Mouse (Mus musculus): ENCODE data around the gene Phrf1. TPM values are rescaled to one million over a fixed set of nuclear protein-coding genes. Genes with fewer than 3 reads are reported as not detected.
A peak's percentile ranks its signal among the peaks of the same experiment; 100 is the strongest.

Phrf1 gene
- total RNA-seq, 2 experiments from 2014 or later = 75.8 to 76.0 TPM

- no peak for DNase-seq (ENCODE audit: low spot score in 2 of 2)
These were observed 59.5 kb downstream of the Phrf1 start for GRCm38 (mm10) chr7:141288042-141288441.

GRCm38 (mm10) chr7:141291921-141292582 is 63.5 kb downstream of the Phrf1 start, which contains the start of gene Drd4:
TSS of gene Drd4 (plus strand) at chr7:141292006.
- DNase-seq (ENCODE audit: low spot score in 2 of 2) = no peak

GRCm38 (mm10) chr7:141292583-141293388 is 64.2 kb downstream of the Phrf1 start:
- no peak for DNase-seq (ENCODE audit: low spot score in 2 of 2)

- DNase-seq (ENCODE audit: low spot score in 2 of 2) = peak in 1 of 2 experiments; percentile 42
These were observed 65.4 kb downstream of the Phrf1 start for GRCm38 (mm10) chr7:141293852-141294471.

DNA sequence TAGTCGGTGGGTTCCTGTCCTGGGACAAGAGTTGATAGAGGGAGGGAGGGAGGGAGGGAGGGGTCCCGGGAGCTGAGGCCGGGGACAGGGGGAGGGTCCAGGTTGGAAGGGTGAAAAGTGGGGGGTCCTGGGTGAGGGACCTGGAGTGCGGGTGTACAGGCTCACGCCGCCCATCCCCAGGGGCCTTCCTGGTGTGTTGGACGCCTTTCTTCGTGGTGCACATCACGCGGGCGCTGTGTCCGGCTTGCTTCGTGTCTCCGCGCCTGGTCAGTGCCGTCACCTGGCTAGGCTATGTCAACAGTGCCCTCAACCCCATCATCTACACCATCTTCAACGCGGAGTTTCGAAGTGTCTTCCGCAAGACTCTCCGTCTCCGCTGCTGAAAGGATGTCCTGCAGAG is 65.9 kb downstream of the Phrf1 start:
- no peak for DNase-seq (ENCODE audit: low spot score in 2 of 2)

- DNase-seq (ENCODE audit: low spot score in 2 of 2) = no peak
These were observed 69.5 kb downstream of the Phrf1 start for GRCm38 (mm10) chr7:141297926-141298650.

DNA sequence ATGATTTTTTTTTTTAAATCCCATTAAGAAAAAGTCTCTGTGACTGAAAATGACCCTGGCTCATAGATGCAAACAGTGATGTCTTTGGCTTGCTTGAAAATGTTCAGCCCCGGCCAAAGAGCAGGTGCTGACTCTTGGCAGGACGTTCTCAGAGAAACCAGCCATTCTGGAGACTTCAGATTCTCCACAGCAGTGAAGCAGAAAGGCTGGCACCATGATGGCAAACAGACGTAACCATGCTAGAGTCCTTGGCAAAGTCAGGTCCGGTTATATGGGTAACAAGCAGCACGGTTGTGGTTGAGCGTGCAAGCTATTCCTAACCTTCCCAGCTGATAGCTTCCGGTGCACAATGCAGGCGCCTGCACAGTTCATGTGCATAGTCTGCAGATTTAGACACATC is 70.6 kb downstream of the Phrf1 start:
- DNase-seq (ENCODE audit: low spot score in 2 of 2) = no peak

GRCm38 (mm10) chr7:141301386-141301785 is 72.8 kb downstream of the Phrf1 start:
- DNase-seq (ENCODE audit: low spot score in 2 of 2) = no peak

DNA sequence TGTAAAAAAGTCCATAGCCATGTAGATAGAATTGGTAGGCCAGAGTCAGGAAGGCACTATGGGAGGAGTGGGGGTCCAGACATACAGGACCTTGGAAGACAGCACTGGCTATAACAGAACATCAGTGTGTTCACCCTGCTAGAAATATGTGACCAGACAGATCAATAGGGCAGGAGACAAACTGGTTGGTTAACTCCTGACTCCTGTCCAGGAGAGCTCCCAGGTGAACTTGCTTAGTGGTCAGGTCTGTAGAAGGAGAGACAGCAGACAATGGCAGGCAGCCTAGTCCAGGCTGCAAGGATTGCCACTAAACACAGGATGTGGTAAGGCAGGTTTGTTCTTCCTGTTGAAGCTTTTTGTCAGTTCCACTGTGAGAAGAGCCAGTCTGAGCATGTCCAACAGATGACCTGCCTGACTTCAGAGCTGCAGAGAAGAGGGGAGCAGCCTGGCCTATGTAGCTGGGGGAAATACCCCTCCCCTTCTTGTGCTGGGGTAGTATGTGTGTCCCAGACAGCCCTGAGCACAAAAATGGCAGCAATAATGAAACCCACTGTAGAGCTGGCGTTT is 74.2 kb downstream of the Phrf1 start:
- DNase-seq (ENCODE audit: low spot score in 2 of 2) = no peak

DNA sequence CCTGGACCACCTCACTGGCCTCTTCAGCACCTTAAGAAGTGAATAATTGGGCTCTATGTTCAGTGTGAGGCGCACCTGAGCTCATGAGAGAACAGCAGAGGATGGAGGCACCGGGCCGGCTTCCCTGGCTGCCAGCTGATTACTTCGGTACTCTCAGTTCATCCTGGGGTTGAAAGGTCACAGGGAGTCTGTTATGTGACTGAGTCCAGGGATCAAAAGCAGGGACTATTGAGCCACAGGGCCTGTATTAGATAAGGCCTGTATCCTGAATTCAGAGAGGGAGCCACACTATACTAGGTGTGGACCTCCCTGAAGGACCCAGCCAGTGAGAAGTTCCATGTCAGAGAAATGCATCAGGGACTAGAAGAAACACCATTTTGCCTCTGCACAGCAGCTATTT is 76.0 kb downstream of the Phrf1 start:
- no peak for DNase-seq (ENCODE audit: low spot score in 2 of 2)

Small RNA genes within 50 kb of the gene (microRNA-seq; reads per million reads assigned to microRNA genes)
- 234 to 362 reads per million in 2 experiments for gene Mir210 (ENCODE audit: borderline number of aligned reads in 2 of 2)

Other genes with a start within 250 kb of the Phrf1 start
- gene Ifitm3, start 218.0 kb upstream of the Phrf1 start, total RNA-seq (2021) = 100 to 1,000 TPM in 1 of 2 experiments, 10 to 100 TPM in 1; 94.2 to 155 TPM
- gene Ifitm6, start 210.9 kb upstream of the Phrf1 start, total RNA-seq (2021) = under 1 TPM; 0.64 to 0.66 TPM
- gene Gm17387, start 199.7 kb upstream of the Phrf1 start, total RNA-seq (2021) = not detected
- 1 to 10 TPM; 1.3 to 2.7 TPM for gene B4galnt4, start 167.7 kb upstream of the Phrf1 start, total RNA-seq (2021)
- 1 to 10 TPM; 1.8 to 3.3 TPM for gene Pkp3, start 150.6 kb upstream of the Phrf1 start, total RNA-seq (2021)
- gene Sigirr, start 128.2 kb upstream of the Phrf1 start, total RNA-seq (2021) = 1 to 10 TPM; 2.0 to 2.7 TPM
- under 1 TPM; 0.20 to 0.32 TPM for gene Ano9, start 111.0 kb upstream of the Phrf1 start, total RNA-seq (2021)
- 10 to 100 TPM; 39.2 to 40.4 TPM for gene Ptdss2, start 106.4 kb upstream of the Phrf1 start, total RNA-seq (2021)
- gene Rnh1, start 55.9 kb upstream of the Phrf1 start, total RNA-seq (2021) = 100 to 1,000 TPM; 218 to 327 TPM
- 10 to 100 TPM; 87.8 to 99.7 TPM for gene Hras, start 34.8 kb upstream of the Phrf1 start, total RNA-seq (2021)
- gene Lrrc56, start 34.6 kb upstream of the Phrf1 start, total RNA-seq (2021) = 1 to 10 TPM; 3.9 to 6.9 TPM
- under 1 TPM; 0.13 to 0.33 TPM for gene Lmntd2, start 14.7 kb upstream of the Phrf1 start, total RNA-seq (2021)
- gene Rassf7, start 12.9 kb upstream of the Phrf1 start, total RNA-seq (2021) = 1 to 10 TPM; 1.4 to 2.6 TPM
- gene Irf7, start 37.7 kb downstream of the Phrf1 start, total RNA-seq (2021) = 1 to 10 TPM; 7.9 to 8.4 TPM
- gene Cdhr5, start 48.0 kb downstream of the Phrf1 start, total RNA-seq (2021) = 1 to 10 TPM; 1.6 to 9.5 TPM
- gene Sct, start 50.3 kb downstream of the Phrf1 start, total RNA-seq (2021) = not detected
- under 1 TPM; 0.19 to 0.27 TPM for gene Drd4, start 63.2 kb downstream of the Phrf1 start, total RNA-seq (2021)
- 10 to 100 TPM; 21.9 to 30.3 TPM for gene Deaf1, start 98.9 kb downstream of the Phrf1 start, total RNA-seq (2021)
- 10 to 100 TPM; 25.7 to 25.9 TPM for gene Tmem80, start 99.0 kb downstream of the Phrf1 start, total RNA-seq (2021)
- gene Eps8l2, start 110.1 kb downstream of the Phrf1 start, total RNA-seq (2021) = 1 to 10 TPM; 1.9 to 2.7 TPM
- 100 to 1,000 TPM; 677 to 814 TPM for gene Taldo1, start 163.4 kb downstream of the Phrf1 start, total RNA-seq (2021)
- 10 to 100 TPM; 25.5 to 35.3 TPM for gene Gatd1, start 185.4 kb downstream of the Phrf1 start, total RNA-seq (2021)
- 1 to 10 TPM; 1.7 to 2.4 TPM for gene Cend1, start 200.7 kb downstream of the Phrf1 start, total RNA-seq (2021)
- 100 to 1,000 TPM; 104 to 105 TPM for gene Slc25a22, start 209.1 kb downstream of the Phrf1 start, total RNA-seq (2021)
- gene Pidd1, start 215.2 kb downstream of the Phrf1 start, total RNA-seq (2021) = 1 to 10 TPM; 1.1 to 1.4 TPM
- gene Rplp2, start 218.6 kb downstream of the Phrf1 start, total RNA-seq (2021) = 1,000 to 10,000 TPM in 1 of 2 experiments, 100 to 1,000 TPM in 1; 949 to 1,096 TPM
- gene Pnpla2, start 226.4 kb downstream of the Phrf1 start, total RNA-seq (2021) = 1,000 to 10,000 TPM in 1 of 2 experiments, 100 to 1,000 TPM in 1; 739 to 1,290 TPM
- gene Cracr2b, start 232.3 kb downstream of the Phrf1 start, total RNA-seq (2021) = 10 to 100 TPM; 11.2 to 12.5 TPM
- gene Cd151, start 238.6 kb downstream of the Phrf1 start, total RNA-seq (2021) = 100 to 1,000 TPM; 317 to 379 TPM
- gene Polr2l, start 246.3 kb downstream of the Phrf1 start, total RNA-seq (2021) = 100 to 1,000 TPM; 104 to 114 TPM
- gene Tspan4, start 246.5 kb downstream of the Phrf1 start, total RNA-seq (2021) = 10 to 100 TPM; 49.6 to 61.3 TPM

Data from adrenal gland, adult 18-20 months (tissue).